Mouse (Mus musculus) kidney, embryonic 15.5 days (tissue): ENCODE results near the gene Tigit. TPM values are rescaled to one million over a fixed set of nuclear protein-coding genes. Genes with fewer than 3 reads are reported as not detected.
A peak's percentile ranks its signal among the peaks of the same experiment; 100 is the strongest.

ENCODE experiments used
- ATAC-seq: fragments of 200-750 bp; cut with Nextera tagmentation; replicated peaks from 2 replicates; pipeline ENCODE4 v1.8.0; 2017; ENCODE audit warnings: moderate TSS enrichment; ENCODE audit not compliant: low FRiP score
- H3K27ac ChIP-seq: fragments of 300-500 bp; sonication (generic); 2 replicates; pipeline ENCODE4 v1.5.1; 2015; ENCODE audit warnings: mild to moderate bottlenecking, inconsistent platforms
- H3K27me3 ChIP-seq: fragments of 300-500 bp; sonication (generic); 2 replicates; pipeline ENCODE4 v1.6.1; 2015; ENCODE audit warnings: inconsistent platforms
- H3K36me3 ChIP-seq: fragments of 300-500 bp; sonication (generic); 2 replicates; pipeline ENCODE4 v1.6.1; 2015; ENCODE audit warnings: inconsistent platforms
- H3K4me1 ChIP-seq: fragments of 300-500 bp; sonication (generic); 2 replicates; pipeline ENCODE4 v1.6.1; 2015; ENCODE audit warnings: inconsistent platforms
- H3K4me2 ChIP-seq: fragments of 300-500 bp; sonication (generic); 2 replicates; pipeline ENCODE4 v1.6.1; 2015; ENCODE audit warnings: moderate library complexity, mild to moderate bottlenecking, inconsistent platforms
- H3K4me3 ChIP-seq: fragments of 300-500 bp; sonication (generic); replicated peaks from 2 replicates; pipeline ENCODE4 v1.5.1; 2015; ENCODE audit warnings: mild to moderate bottlenecking, inconsistent platforms
- H3K9ac ChIP-seq: fragments of 300-500 bp; sonication (generic); 2 replicates; pipeline ENCODE4 v1.6.1; 2015; ENCODE audit warnings: mild to moderate bottlenecking, inconsistent platforms
- H3K9me3 ChIP-seq: fragments of 300-500 bp; sonication (generic); replicated peaks from 2 replicates; pipeline ENCODE4 v1.6.1; 2016; ENCODE audit warnings: inconsistent platforms
- WGBS: fragments of 180-500 bp; shearing (Covaris S2); methylation state at CpG from one replicate; pipeline ENCODE4 v1.1.7; 2015; ENCODE audit warnings: mixed read lengths; 5-methylcytosine and 5-hydroxymethylcytosine counted together
- polyA plus RNA-seq: library from polyadenylated mRNA; unstranded; fragments of >200 nt; fragmentation: Nextera tagmentation; extraction: Ambion mirVana; gene quantifications from 2 replicates; pipeline ENCODE4 v1.2.1, GENCODE M21; 2015

Gene Tigit
- polyA plus RNA-seq, 1 experiment from 2014 or later = not detected

GRCm38 (mm10) chr16:43631758-43632157, 32.2 kb downstream of the Tigit start:
- no peak overlapping the region for H3K27ac ChIP-seq
- H3K4me3 ChIP-seq = no peak overlapping the region
- H3K4me1 ChIP-seq = no peaks in the 10 kb centered on the region
- no peak overlapping the region for H3K4me2 ChIP-seq
- H3K27me3 ChIP-seq = no peaks in the 10 kb centered on the region
- 79% methylated on average over 2 of the region's 2 CpGs for WGBS
- no peak overlapping the region for H3K9ac ChIP-seq
- H3K36me3 ChIP-seq = peaks cover 4% of the 10 kb centered on the region; the same call in 1 of the 2 replicates
- H3K9me3 ChIP-seq = no peaks in the 10 kb centered on the region
- no peak for ATAC-seq

DNA sequence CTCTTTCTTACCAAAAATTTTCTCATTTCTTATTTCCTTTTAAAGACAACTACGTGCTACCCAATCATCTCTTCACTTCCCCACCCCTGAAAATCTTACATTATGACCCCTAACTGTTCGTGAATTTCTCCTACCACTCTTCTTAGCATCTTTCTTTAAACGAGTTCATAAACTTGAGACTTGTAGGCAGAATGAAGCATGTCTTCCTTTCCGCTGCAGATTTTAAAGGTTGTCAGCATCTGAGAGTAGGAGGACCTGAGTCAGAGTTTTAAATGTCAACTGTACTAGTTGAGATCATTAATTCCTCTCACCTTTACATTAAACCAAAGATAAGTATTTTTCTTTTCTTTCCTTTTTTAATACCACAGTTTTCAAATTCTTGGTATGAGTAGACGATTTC, 35.3 kb downstream of the Tigit start:
- H3K4me3 ChIP-seq = no peak overlapping the region
- peaks cover 4% of the 10 kb centered on the region; the same call in 1 of the 2 replicates for H3K36me3 ChIP-seq
- no peak overlapping the region for H3K9ac ChIP-seq
- 88% methylated on average over 5 of the region's 5 CpGs for WGBS
- H3K4me2 ChIP-seq = no peak overlapping the region
- no peaks in the 10 kb centered on the region for H3K27me3 ChIP-seq
- no peaks in the 10 kb centered on the region for H3K9me3 ChIP-seq
- no peak for ATAC-seq
- H3K27ac ChIP-seq = no peak overlapping the region
- H3K4me1 ChIP-seq = no peaks in the 10 kb centered on the region; the same call in 1 of the 2 replicates

DNA sequence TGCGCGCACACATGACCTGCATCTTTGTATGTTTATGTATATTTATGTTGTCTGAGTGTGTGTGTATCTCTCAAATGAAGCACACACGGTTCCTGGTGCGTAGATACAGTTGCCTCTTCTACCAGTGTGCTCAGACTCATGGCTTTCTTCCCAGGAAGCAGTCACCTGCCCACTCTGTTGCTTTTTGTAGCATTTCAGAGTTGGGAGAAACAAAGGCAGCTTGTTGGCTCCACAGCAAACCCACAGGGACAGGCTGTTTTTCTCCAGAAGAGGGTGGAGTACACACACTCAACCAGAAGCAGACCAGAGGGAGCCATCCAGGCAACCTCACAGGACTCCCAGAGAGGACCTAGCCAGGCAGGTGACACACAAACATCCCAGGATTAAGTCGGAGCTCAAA, 38.0 kb downstream of the Tigit start:
- 89% methylated on average over 5 of the region's 5 CpGs for WGBS
- Histone ChIP-seq H3K4me1 (no peaks in the 10 kb centered on the region; the same call in 1 of the 2 replicates), H3K9ac (no peak overlapping the region), H3K27me3 (no peaks in the 10 kb centered on the region), H3K36me3 (peaks cover 4% of the 10 kb centered on the region; the same call in 1 of the 2 replicates), H3K27ac (no peak overlapping the region), H3K4me3 (no peak overlapping the region), H3K9me3 (no peaks in the 10 kb centered on the region), H3K4me2 (no peak overlapping the region)
- no peak for ATAC-seq

DNA sequence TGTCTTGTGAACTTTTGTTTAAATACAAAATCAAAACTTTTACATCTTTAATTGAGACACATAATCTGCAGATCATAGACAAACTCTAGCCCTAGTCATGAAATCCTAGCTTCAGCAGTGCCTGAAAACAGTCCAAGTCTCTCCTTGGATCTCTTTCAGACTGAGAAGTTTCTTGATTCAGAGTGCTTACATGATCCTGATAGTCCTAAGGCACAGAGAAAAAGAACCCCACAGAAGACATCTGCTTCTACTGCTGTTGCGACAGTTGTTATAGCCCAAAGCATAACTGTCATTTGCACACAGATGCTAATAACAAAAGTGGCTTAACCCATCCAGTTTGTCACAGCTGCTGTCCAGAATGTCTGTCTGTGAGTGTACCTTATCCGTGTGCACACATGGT, 38.7 kb downstream of the Tigit start:
- ATAC-seq = no peak
- WGBS = 81% methylated on average over 2 of the region's 2 CpGs
- H3K27ac ChIP-seq = no peak overlapping the region

DNA sequence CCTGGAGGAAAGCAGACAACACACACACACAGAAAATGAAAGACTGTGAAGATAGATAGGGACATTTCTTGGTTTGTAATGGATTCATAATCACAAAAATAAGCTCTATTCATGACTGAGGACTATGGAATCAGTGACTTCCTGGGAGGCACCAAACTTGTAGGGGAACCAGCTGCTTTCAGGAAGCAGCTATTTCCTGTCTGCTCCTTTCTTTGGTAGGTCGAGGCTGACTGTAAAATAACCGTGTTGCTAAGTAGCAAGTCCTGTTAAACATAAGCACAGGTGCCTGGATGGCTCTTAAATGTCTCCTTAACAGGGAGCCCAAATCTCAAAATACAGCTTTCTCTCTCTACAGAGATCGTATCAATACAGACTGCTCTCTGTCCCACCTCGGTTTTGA, 39.1 kb downstream of the Tigit start:
- Histone ChIP-seq H3K9me3 (no peaks in the 10 kb centered on the region), H3K9ac (no peak overlapping the region), H3K36me3 (peaks cover 4% of the 10 kb centered on the region; the same call in 1 of the 2 replicates), H3K4me1 (peaks cover 6% of the 10 kb centered on the region), H3K27me3 (no peaks in the 10 kb centered on the region), H3K4me3 (no peak overlapping the region), H3K27ac (no peak overlapping the region), H3K4me2 (no peak overlapping the region)
- WGBS = 63% methylated on average over 4 of the region's 4 CpGs
- ATAC-seq = no peak

More for the DNA sequence above, 38.7 kb downstream of the Tigit start:
- H3K4me2 ChIP-seq = no peak overlapping the region
- no peak overlapping the region for H3K4me3 ChIP-seq
- H3K36me3 ChIP-seq = peaks cover 4% of the 10 kb centered on the region; the same call in 1 of the 2 replicates
- H3K9me3 ChIP-seq = no peaks in the 10 kb centered on the region
- peaks cover 3% of the 10 kb centered on the region for H3K4me1 ChIP-seq
- no peaks in the 10 kb centered on the region for H3K27me3 ChIP-seq
- no peak overlapping the region for H3K9ac ChIP-seq

DNA sequence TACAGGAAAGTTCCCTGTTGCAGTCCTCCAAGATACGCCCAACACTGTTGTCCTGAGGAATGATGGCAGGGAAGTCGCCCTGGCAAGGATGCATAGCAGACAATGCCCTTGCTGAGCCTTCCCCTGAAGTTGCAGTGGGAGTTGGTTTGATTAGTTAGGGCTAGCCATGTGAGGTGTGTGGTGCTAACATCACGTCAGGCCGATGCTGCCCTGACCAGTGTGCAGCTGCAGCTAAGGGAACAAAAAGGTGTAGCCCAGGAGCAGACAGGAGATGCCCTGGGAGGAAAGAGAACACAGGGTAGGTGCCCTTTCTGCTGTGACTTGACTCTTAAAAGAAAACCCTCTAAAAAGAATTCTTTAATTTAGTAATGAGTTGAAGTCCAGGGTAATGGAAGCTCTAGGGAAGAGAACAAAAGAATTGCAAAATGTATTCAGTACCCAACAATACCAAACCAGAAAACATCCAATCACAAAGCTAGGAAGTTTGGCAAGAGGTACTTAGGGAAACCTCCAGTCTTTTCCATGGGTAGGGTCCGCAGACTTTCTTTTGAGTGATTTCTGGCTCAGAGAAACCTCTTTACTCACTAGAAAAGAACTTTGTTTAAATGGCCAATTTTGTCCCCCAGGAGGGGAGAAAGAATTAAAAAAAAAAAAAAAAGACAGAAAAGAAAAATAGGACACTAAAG, 40.5 kb downstream of the Tigit start:
- no peak overlapping the region for H3K27ac ChIP-seq
- no peak overlapping the region for H3K4me2 ChIP-seq
- no peaks in the 10 kb centered on the region for H3K27me3 ChIP-seq
- H3K9me3 ChIP-seq = no peaks in the 10 kb centered on the region
- peaks cover 6% of the 10 kb centered on the region for H3K4me1 ChIP-seq
- H3K36me3 ChIP-seq = peaks cover 8% of the 10 kb centered on the region
- ATAC-seq = no peak
- no peak overlapping the region for H3K9ac ChIP-seq
- H3K4me3 ChIP-seq = no peak overlapping the region
- WGBS = 84% methylated on average over 5 of the region's 5 CpGs

DNA sequence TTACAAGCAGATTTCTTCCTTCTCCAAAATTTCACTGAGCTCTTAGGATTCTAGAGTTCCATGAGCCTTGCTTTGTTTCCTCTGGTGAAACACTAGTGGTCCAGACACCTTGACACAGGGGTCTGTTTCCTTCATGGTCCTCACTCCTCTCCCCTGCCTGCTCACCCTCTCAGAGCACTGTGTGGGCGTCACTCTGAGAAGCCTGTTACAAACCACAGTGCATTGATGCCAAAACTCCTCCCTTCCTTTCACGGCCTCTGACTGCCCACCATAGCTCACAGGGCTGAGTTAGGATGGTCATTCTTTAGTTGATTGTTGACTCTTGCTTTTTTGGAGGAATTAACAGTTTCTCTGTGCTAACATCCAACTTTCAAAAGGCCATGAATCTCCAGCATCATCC, 43.6 kb downstream of the Tigit start:
- H3K4me1 ChIP-seq = peaks cover 12% of the 10 kb centered on the region
- no peak overlapping the region for H3K4me3 ChIP-seq
- 25% methylated on average over 2 of the region's 2 CpGs for WGBS
- H3K4me2 ChIP-seq = no peak overlapping the region
- H3K36me3 ChIP-seq = peaks cover 8% of the 10 kb centered on the region
- H3K27me3 ChIP-seq = no peaks in the 10 kb centered on the region
- ATAC-seq = peak; percentile 85
- no peak overlapping the region for H3K9ac ChIP-seq
- no peaks in the 10 kb centered on the region for H3K9me3 ChIP-seq
- H3K27ac ChIP-seq = peak overlapping the region; percentile 41; the same call in 1 of the 2 replicates

DNA sequence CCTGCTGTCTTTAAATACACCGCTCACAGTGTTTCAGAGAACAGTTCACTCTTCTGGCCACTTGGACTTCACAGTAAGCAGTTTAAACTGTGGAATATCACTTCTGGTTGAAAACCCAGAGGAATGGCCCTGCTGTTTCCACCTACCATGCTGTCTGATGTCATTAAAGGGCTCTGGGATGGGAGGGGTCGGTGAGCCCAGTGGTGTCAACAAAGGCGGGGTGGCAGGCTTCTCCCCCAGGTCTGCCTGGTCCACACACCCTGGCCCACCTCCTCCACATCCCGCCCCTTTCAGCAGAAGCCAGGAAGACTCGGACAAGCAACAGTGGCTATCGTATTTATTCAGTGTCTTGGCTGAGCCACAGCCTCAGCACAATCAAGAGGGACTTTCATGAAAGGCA, 44.7 kb downstream of the Tigit start:
- WGBS = 41% methylated on average over 6 of the region's 6 CpGs
- Histone ChIP-seq H3K9me3 (no peaks in the 10 kb centered on the region), H3K4me2 (no peak overlapping the region), H3K27ac (0 out of 2 replicates have a peak overlapping the region, but pooled peaks have one; percentile 3), H3K4me3 (no peak overlapping the region), H3K27me3 (no peaks in the 10 kb centered on the region), H3K9ac (no peak overlapping the region), H3K4me1 (peaks cover 17% of the 10 kb centered on the region), H3K36me3 (peaks cover 8% of the 10 kb centered on the region)
- ATAC-seq = peak; percentile 53; the same call in 1 of the 2 replicates

DNA sequence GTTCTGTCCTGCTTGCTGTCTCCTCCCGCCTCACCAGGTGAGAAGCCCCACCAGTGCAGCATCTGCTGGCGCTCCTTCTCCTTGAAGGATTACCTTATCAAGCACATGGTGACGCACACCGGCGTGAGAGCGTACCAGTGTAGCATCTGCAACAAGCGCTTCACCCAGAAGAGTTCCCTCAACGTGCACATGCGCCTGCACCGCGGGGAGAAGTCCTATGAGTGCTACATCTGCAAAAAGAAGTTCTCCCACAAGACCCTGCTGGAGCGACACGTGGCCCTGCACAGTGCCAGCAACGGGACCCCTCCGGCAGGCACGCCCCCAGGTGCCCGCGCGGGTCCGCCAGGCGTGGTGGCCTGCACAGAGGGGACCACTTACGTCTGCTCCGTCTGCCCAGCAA, 45.7 kb downstream of the Tigit start:
- no peak overlapping the region for H3K4me2 ChIP-seq
- H3K27me3 ChIP-seq = no peaks in the 10 kb centered on the region
- H3K27ac ChIP-seq = no peak overlapping the region
- 92% methylated on average over 23 of the region's 23 CpGs for WGBS
- H3K9ac ChIP-seq = no peak overlapping the region
- no peak for ATAC-seq
- H3K36me3 ChIP-seq = peaks cover 8% of the 10 kb centered on the region
- H3K9me3 ChIP-seq = no peaks in the 10 kb centered on the region
- peaks cover 18% of the 10 kb centered on the region for H3K4me1 ChIP-seq
- no peak overlapping the region for H3K4me3 ChIP-seq

DNA sequence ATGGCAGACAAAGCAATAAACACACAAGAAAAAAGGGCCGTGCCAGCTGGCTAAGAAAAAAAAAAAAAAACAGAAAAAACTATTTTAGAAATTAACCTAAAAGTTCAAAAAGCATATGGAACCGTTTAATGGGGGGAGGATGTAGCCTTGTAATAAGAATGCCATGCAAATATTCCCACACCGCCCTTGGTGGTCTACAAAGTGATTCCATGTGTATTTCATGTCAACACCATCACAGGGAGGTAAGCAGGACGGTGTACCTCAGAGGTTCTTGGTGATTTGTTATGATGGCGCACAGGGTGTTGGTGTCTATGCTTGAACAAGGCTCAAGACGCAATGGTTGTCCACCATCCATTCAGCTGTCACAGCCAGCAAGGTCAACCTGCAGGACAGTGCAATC, 46.6 kb downstream of the Tigit start:
- no peak for ATAC-seq
- H3K9me3 ChIP-seq = no peaks in the 10 kb centered on the region
- WGBS = 87% methylated on average over 6 of the region's 6 CpGs

GRCm38 (mm10) chr16:43616348-43616747, 47.6 kb downstream of the Tigit start:
- H3K27ac ChIP-seq = no peak overlapping the region
- 47% methylated on average over 4 of the region's 4 CpGs for WGBS

More for the DNA sequence above, 46.6 kb downstream of the Tigit start:
- Histone ChIP-seq H3K4me3 (no peak overlapping the region), H3K36me3 (peaks cover 13% of the 10 kb centered on the region), H3K4me2 (no peak overlapping the region), H3K4me1 (peaks cover 18% of the 10 kb centered on the region), H3K9ac (no peak overlapping the region), H3K27ac (no peak overlapping the region), H3K27me3 (no peaks in the 10 kb centered on the region)

GRCm38 (mm10) chr16:43610375-43610774, 53.6 kb downstream of the Tigit start:
- Histone ChIP-seq H3K4me2 (no peak overlapping the region), H3K9me3 (no peaks in the 10 kb centered on the region), H3K9ac (no peak overlapping the region), H3K4me3 (no peak overlapping the region), H3K27me3 (no peaks in the 10 kb centered on the region), H3K36me3 (peaks cover 41% of the 10 kb centered on the region), H3K27ac (no peak overlapping the region), H3K4me1 (peaks cover 6% of the 10 kb centered on the region; the same call in 1 of the 2 replicates)
- WGBS = 92% methylated on average over 10 of the region's 10 CpGs
- no peak for ATAC-seq

More at GRCm38 (mm10) chr16:43616348-43616747, 47.6 kb downstream of the Tigit start:
- Histone ChIP-seq H3K9me3 (no peaks in the 10 kb centered on the region), H3K4me2 (no peak overlapping the region), H3K27me3 (no peaks in the 10 kb centered on the region), H3K4me1 (peaks cover 18% of the 10 kb centered on the region), H3K9ac (no peak overlapping the region), H3K4me3 (no peak overlapping the region), H3K36me3 (peaks cover 20% of the 10 kb centered on the region)
- ATAC-seq = no peak

GRCm38 (mm10) chr16:43608066-43608465, 55.9 kb downstream of the Tigit start:
- Histone ChIP-seq H3K27me3 (no peaks in the 10 kb centered on the region), H3K4me3 (no peak overlapping the region), H3K36me3 (peaks cover 41% of the 10 kb centered on the region), H3K9me3 (no peaks in the 10 kb centered on the region), H3K4me1 (peaks cover 3% of the 10 kb centered on the region), H3K4me2 (no peak overlapping the region), H3K27ac (no peak overlapping the region), H3K9ac (no peak overlapping the region)
- ATAC-seq = no peak
